Mouse (Mus musculus) hindbrain, embryonic 10.5 days (tissue): ENCODE measurements around the gene Srd5a1. TPM values are rescaled to one million over a fixed set of nuclear protein-coding genes. Genes with fewer than 3 reads are reported as not detected.
"Not testable (repeated sequence)": the region's sequence is repeated elsewhere in the genome, so short reads cannot be mapped to it uniquely, and the experiment has no call there.

Experiments
- DNase-seq: peaks from one replicate; pipeline ENCODE4 v3.0.0-alpha.2; 2017; ENCODE audit warnings: low spot score
- H3K27ac ChIP-seq: fragments of 300-500 bp; sonication (generic); 2 replicates; pipeline ENCODE4 v1.5.1; 2016; ENCODE audit warnings: mild to moderate bottlenecking, moderate library complexity
- H3K27me3 ChIP-seq: fragments of 300-500 bp; sonication (generic); 2 replicates; pipeline ENCODE4 v1.6.1; 2016; ENCODE audit warnings: mild to moderate bottlenecking; ENCODE audit not compliant: poor library complexity, insufficient read depth, severe bottlenecking
- H3K36me3 ChIP-seq: fragments of 300-500 bp; sonication (generic); 2 replicates; pipeline ENCODE4 v1.6.1; 2016; ENCODE audit warnings: mild to moderate bottlenecking, moderate library complexity
- H3K4me1 ChIP-seq: fragments of 300-500 bp; sonication (generic); replicated peaks from 2 replicates; pipeline ENCODE4 v1.6.1; 2016; ENCODE audit warnings: mild to moderate bottlenecking
- H3K4me3 ChIP-seq: fragments of 300-500 bp; sonication (generic); 2 replicates; pipeline ENCODE4 v1.5.1; 2016; ENCODE audit warnings: mild to moderate bottlenecking, moderate library complexity
- H3K9me3 ChIP-seq: fragments of 300-500 bp; sonication (generic); 2 replicates; pipeline ENCODE4 v1.6.1; 2016; ENCODE audit warnings: mild to moderate bottlenecking, moderate library complexity
- WGBS: fragments of 180-500 bp; shearing (Covaris S2); methylation state at CpG from one replicate; pipeline ENCODE4 v1.1.7; 2016; 5-methylcytosine and 5-hydroxymethylcytosine counted together
- polyA plus RNA-seq: library from polyadenylated mRNA; unstranded; fragments of >200 nt; fragmentation: Nextera tagmentation; extraction: Ambion mirVana; gene quantifications from 2 replicates; pipeline ENCODE4 v1.2.1, GENCODE M21; 2016

Gene Srd5a1
- polyA plus RNA-seq, 1 experiment from 2014 or later, result 24.3 TPM

DNA sequence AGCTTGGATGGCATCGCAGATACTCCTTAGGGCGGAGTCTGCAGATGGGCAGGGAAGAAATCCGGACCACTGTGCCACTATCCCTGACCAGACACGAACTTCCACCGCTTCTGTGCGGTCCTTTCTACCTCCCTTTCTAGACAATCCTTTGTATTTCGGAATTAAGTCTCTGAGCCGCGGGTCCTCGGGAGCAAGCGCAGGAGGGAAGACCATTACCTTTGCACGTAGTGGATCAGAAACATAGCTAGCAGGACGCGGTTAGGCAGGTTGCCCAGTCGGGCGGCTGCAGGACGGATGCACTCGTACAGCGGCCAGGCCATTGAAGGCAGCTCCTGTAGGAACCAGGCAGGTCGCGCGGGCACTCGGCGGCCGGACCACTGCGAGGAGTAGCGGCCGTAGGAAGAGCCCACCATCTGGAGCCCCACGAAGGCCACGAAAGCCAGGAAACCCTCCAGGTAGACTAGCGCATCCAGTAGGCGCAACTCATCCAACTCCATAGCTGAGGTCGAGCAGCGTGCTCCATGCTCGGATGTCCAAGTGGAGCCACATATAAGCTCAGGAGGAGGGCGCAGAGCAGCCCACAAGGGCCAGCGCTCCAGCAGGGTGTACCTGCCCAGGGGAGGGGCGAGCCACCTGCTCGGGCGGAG, 368 bp downstream of the Srd5a1 start:
- DNase-seq, result no peak
- Histone ChIP-seq H3K36me3 (peaks cover 26% of the 10 kb centered on the region), H3K27ac (peak overlapping the region; percentile 92), H3K9me3 (no peaks in the 10 kb centered on the region), H3K4me3 (peak overlapping the region; percentile 86), H3K4me1 (peaks cover 24% of the 10 kb centered on the region), H3K27me3 (no peaks in the 10 kb centered on the region)
- WGBS, result under 1% methylated on average over 40 of the region's 40 CpGs

- no peaks in the 10 kb centered on the region for H3K9me3 ChIP-seq
- no peak overlapping the region for H3K27ac ChIP-seq
- peaks cover 24% of the 10 kb centered on the region for H3K4me1 ChIP-seq
- WGBS, result 90% methylated on average over 8 of the region's 8 CpGs
- H3K4me3 ChIP-seq, result no peak overlapping the region
- no peak for DNase-seq
- peaks cover 8% of the 10 kb centered on the region for H3K36me3 ChIP-seq
- no peaks in the 10 kb centered on the region for H3K27me3 ChIP-seq
Observed at GRCm38 (mm10) chr13:69608734-69609133, 2.5 kb downstream of the Srd5a1 start.

- Histone ChIP-seq H3K27ac (no peak overlapping the region), H3K4me1 (peaks cover 2% of the 10 kb centered on the region; the same call in 1 of the 2 replicates), H3K27me3 (no peaks in the 10 kb centered on the region), H3K4me3 (no peak overlapping the region), H3K36me3 (no peaks in the 10 kb centered on the region), H3K9me3 (no peaks in the 10 kb centered on the region)
- 93% methylated on average over 1 of the region's 1 CpGs for WGBS
- DNase-seq, result no peak
Observed at GRCm38 (mm10) chr13:69604670-69605069, 6.6 kb downstream of the Srd5a1 start.

- Histone ChIP-seq H3K27ac (no peak overlapping the region), H3K4me3 (no peak overlapping the region), H3K27me3 (no peaks in the 10 kb centered on the region), H3K36me3 (no peaks in the 10 kb centered on the region), H3K9me3 (no peaks in the 10 kb centered on the region), H3K4me1 (no peaks in the 10 kb centered on the region)
- 87% methylated on average over 5 of the region's 5 CpGs for WGBS
- DNase-seq, result no peak
Observed at GRCm38 (mm10) chr13:69601321-69601720, 9.9 kb downstream of the Srd5a1 start.

GRCm38 (mm10) chr13:69600863-69601262, 10.4 kb downstream of the Srd5a1 start:
- 95% methylated on average over 5 of the region's 5 CpGs for WGBS
- H3K4me3 ChIP-seq, DNase-seq, H3K27me3 ChIP-seq, H3K27ac ChIP-seq, H3K4me1 ChIP-seq, H3K36me3 ChIP-seq, H3K9me3 ChIP-seq: not testable (repeated sequence)

GRCm38 (mm10) chr13:69598867-69599266, 12.4 kb downstream of the Srd5a1 start:
- no peaks in the 10 kb centered on the region for H3K36me3 ChIP-seq
- no peak overlapping the region for H3K4me3 ChIP-seq
- H3K9me3 ChIP-seq, result no peaks in the 10 kb centered on the region
- 93% methylated on average over 10 of the region's 10 CpGs for WGBS
- DNase-seq, result no peak
- H3K4me1 ChIP-seq, result no peaks in the 10 kb centered on the region
- H3K27me3 ChIP-seq, result no peaks in the 10 kb centered on the region
- no peak overlapping the region for H3K27ac ChIP-seq

GRCm38 (mm10) chr13:69596515-69596914, 14.7 kb downstream of the Srd5a1 start:
- H3K9me3 ChIP-seq, result no peaks in the 10 kb centered on the region
- H3K36me3 ChIP-seq, result no peaks in the 10 kb centered on the region
- H3K27ac ChIP-seq, result no peak overlapping the region
- DNase-seq, result no peak
- no peaks in the 10 kb centered on the region for H3K27me3 ChIP-seq
- H3K4me3 ChIP-seq, result no peak overlapping the region
- WGBS, result 96% methylated on average over 2 of the region's 2 CpGs
- H3K4me1 ChIP-seq, result no peaks in the 10 kb centered on the region

GRCm38 (mm10) chr13:69595911-69596310, 15.3 kb downstream of the Srd5a1 start:
- Histone ChIP-seq H3K9me3 (no peaks in the 10 kb centered on the region), H3K4me1 (no peaks in the 10 kb centered on the region), H3K27me3 (no peaks in the 10 kb centered on the region), H3K4me3 (no peak overlapping the region), H3K27ac (no peak overlapping the region), H3K36me3 (no peaks in the 10 kb centered on the region)
- no peak for DNase-seq
- 89% methylated on average over 6 of the region's 6 CpGs for WGBS

DNA sequence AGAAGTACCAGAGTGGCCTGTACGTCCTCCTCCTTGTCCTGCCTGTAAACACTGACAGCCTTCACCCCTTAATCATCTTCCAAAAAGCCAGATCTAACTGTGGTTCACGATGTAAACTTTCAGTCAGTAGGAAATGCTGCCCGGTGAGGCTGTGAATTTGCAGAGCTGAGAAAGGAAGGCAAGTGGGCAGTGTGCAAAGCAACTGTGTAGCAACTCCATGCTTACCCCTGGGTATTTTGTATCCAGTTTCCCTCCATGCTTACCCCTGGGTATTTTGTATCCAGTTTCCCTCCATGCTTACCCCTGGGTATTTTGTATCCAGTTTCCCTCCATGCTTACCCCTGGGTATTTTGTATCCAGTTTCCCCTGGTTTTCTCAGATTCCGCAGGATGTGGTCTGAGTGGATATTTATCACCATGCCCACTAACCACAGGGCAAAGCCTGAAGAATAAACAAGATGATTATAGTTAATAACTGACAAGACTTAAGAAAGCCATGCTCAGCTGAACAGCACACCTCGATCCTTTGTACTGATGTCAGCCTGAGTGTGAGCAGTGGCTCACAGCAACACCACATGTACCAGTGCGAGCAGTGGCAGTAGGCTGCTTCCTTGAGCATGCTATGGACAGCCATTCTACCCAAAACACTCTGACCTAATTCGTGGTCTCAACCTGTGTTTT, 16.5 kb downstream of the Srd5a1 start:
- Histone ChIP-seq H3K4me1 (no peaks in the 10 kb centered on the region), H3K27ac (no peak overlapping the region), H3K36me3 (no peaks in the 10 kb centered on the region), H3K9me3 (no peaks in the 10 kb centered on the region), H3K27me3 (no peaks in the 10 kb centered on the region), H3K4me3 (no peak overlapping the region)
- 88% methylated on average over 7 of the region's 7 CpGs for WGBS
- no peak for DNase-seq

- WGBS, result 79% methylated on average over 8 of the region's 8 CpGs
- H3K4me3 ChIP-seq, result no peak overlapping the region
- no peaks in the 10 kb centered on the region for H3K27me3 ChIP-seq
- no peaks in the 10 kb centered on the region for H3K9me3 ChIP-seq
- DNase-seq, result no peak
- H3K36me3 ChIP-seq, result no peaks in the 10 kb centered on the region
- H3K4me1 ChIP-seq, result 0 out of 2 replicates have a peak, but pooled peaks cover 2% of the 10 kb centered on the region
- no peak overlapping the region for H3K27ac ChIP-seq
Observed at GRCm38 (mm10) chr13:69593453-69593852, 17.8 kb downstream of the Srd5a1 start.

DNA sequence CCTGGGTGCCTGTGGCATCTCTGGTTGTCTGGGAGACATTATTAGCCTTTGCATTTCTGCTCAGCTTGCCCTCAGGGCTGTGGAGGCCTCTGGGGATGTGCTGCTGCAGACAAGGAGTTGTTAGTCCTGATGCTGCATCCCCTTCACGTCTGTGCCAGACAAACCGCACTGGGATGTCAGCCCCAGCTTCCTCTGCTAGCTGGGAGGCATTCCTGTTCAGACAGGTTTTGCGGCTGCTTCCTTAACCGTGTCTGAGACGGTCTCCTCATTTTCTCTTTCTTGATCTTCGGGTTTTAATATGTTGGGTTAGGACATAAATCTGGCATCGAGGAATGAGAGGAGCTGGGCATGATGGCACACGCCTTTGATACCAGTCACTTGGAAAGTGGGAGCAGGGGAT, 19.0 kb downstream of the Srd5a1 start:
- Histone ChIP-seq H3K27me3 (no peaks in the 10 kb centered on the region), H3K9me3 (no peaks in the 10 kb centered on the region), H3K4me3 (no peak overlapping the region), H3K36me3 (no peaks in the 10 kb centered on the region), H3K4me1 (0 out of 2 replicates have a peak, but pooled peaks cover 7% of the 10 kb centered on the region), H3K27ac (no peak overlapping the region)
- DNase-seq, result no peak
- WGBS, result 88% methylated on average over 8 of the region's 8 CpGs

GRCm38 (mm10) chr13:69591338-69591737, 19.9 kb downstream of the Srd5a1 start:
- 95% methylated on average over 5 of the region's 5 CpGs for WGBS
- 0 out of 2 replicates have a peak, but pooled peaks cover 7% of the 10 kb centered on the region for H3K4me1 ChIP-seq
- no peak overlapping the region for H3K27ac ChIP-seq
- no peaks in the 10 kb centered on the region for H3K9me3 ChIP-seq
- DNase-seq, result no peak
- no peaks in the 10 kb centered on the region for H3K27me3 ChIP-seq
- no peak overlapping the region for H3K4me3 ChIP-seq
- no peaks in the 10 kb centered on the region for H3K36me3 ChIP-seq

DNA sequence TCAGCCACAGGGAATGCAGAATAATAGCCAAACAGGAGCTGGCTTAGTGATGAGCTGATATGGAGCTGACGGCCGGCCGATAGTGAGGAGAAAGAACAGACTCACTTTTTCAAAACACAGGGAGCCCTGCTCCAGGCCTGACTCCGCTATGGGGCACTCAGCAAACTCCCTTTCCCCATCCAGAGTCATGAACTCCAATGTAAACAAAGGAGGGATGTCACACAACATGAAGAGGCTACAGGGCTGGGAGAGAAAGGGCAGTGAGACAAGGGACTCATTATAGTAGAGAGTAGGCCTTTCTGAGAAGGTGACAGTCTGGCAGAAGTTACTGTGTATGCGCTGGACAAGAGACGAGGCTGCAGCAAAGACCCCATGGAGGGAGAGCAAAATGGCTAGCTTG, 23.0 kb downstream of the Srd5a1 start:
- Histone ChIP-seq H3K27ac (no peak overlapping the region), H3K36me3 (no peaks in the 10 kb centered on the region; the same call in 1 of the 2 replicates), H3K4me3 (no peak overlapping the region), H3K27me3 (no peaks in the 10 kb centered on the region), H3K4me1 (0 out of 2 replicates have a peak, but pooled peaks cover 7% of the 10 kb centered on the region), H3K9me3 (no peaks in the 10 kb centered on the region)
- 69% methylated on average over 6 of the region's 6 CpGs for WGBS
- DNase-seq, result no peak
